Mouse (Mus musculus) kidney, embryonic 14.5 days (tissue): Measurements from ENCODE around the gene Dpp9. TPM values are rescaled to one million over a fixed set of nuclear protein-coding genes. Genes with fewer than 3 reads are reported as not detected.
"Not testable (repeated sequence)": the region's sequence is repeated elsewhere in the genome, so short reads cannot be mapped to it uniquely, and the experiment has no call there.

Experiments used
- ATAC-seq: fragments of 200-750 bp; cut with Nextera tagmentation; 2 replicates; pipeline ENCODE4 v1.8.0; 2017; ENCODE audit warnings: moderate number of reproducible peaks, mild to moderate bottlenecking, moderate TSS enrichment, moderate library complexity; ENCODE audit not compliant: low FRiP score, low TSS enrichment
- H3K27ac ChIP-seq: fragments of 300-500 bp; sonication (generic); 2 replicates; pipeline ENCODE4 v1.5.1; 2014; ENCODE audit warnings: low read depth, mild to moderate bottlenecking, low read length, moderate library complexity, mixed read lengths
- H3K27me3 ChIP-seq: fragments of 300-500 bp; sonication (generic); 2 replicates; pipeline ENCODE4 v1.6.1; 2014; ENCODE audit warnings: mild to moderate bottlenecking, low read length; ENCODE audit not compliant: control insufficient read depth, insufficient read depth
- H3K36me3 ChIP-seq: fragments of 300-500 bp; sonication (generic); 2 replicates; pipeline ENCODE4 v1.6.1; 2014; ENCODE audit warnings: low read length, mixed read lengths; ENCODE audit not compliant: control insufficient read depth, insufficient read depth
- H3K4me1 ChIP-seq: fragments of 300-500 bp; sonication (generic); 2 replicates; pipeline ENCODE4 v1.6.1; 2014; ENCODE audit warnings: low read length, mixed read lengths; ENCODE audit not compliant: control insufficient read depth, insufficient read depth
- H3K4me2 ChIP-seq: fragments of 300-500 bp; sonication (generic); replicated peaks from 2 replicates; pipeline ENCODE4 v1.6.1; 2014; ENCODE audit warnings: low read depth, mild to moderate bottlenecking, low read length
- H3K4me3 ChIP-seq: fragments of 300-500 bp; sonication (generic); 2 replicates; pipeline ENCODE4 v1.5.1; 2014; ENCODE audit warnings: mild to moderate bottlenecking, low read length
- H3K9ac ChIP-seq: fragments of 300-500 bp; sonication (generic); 2 replicates; pipeline ENCODE4 v1.6.1; 2014; ENCODE audit warnings: low read depth, mild to moderate bottlenecking, low read length, moderate library complexity
- H3K9me3 ChIP-seq: fragments of 300-500 bp; sonication (generic); 2 replicates; pipeline ENCODE4 v1.6.1; 2016; ENCODE audit warnings: low read length; ENCODE audit not compliant: control insufficient read depth
- WGBS: fragments of 180-500 bp; shearing (Covaris S2); extraction: QIAGEN DNeasy Blood & Tissue Kit; methylation state at CpG from one replicate; pipeline ENCODE4 v1.1.7; 2014; 5-methylcytosine and 5-hydroxymethylcytosine counted together
- polyA plus RNA-seq: library from polyadenylated mRNA; unstranded; fragments of >200 nt; fragmentation: Nextera tagmentation; extraction: Ambion mirVana; gene quantifications from 2 replicates; pipeline ENCODE4 v1.2.1, GENCODE M21; 2014

Gene Dpp9
- polyA plus RNA-seq, 1 experiment from 2014 or later, result 40.3 TPM

GRCm38 (mm10) chr17:56258269-56258668, 39.6 kb upstream of the Dpp9 start:
- H3K27ac ChIP-seq, H3K27me3 ChIP-seq, ATAC-seq, H3K4me3 ChIP-seq, H3K9ac ChIP-seq, H3K9me3 ChIP-seq, H3K4me2 ChIP-seq: not testable (repeated sequence)
- H3K4me1 ChIP-seq, result peaks cover 20% of the 10 kb centered on the region; the same call in 1 of the 2 replicates
- 93% methylated on average over 19 of the region's 19 CpGs for WGBS
- peaks cover 45% of the 10 kb centered on the region for H3K36me3 ChIP-seq

GRCm38 (mm10) chr17:56257181-56257894, 38.6 kb upstream of the Dpp9 start:
- no peak for ATAC-seq
- H3K27me3 ChIP-seq, result no peaks in the 10 kb centered on the region
- WGBS, result 8% methylated on average over 49 of the region's 58 CpGs
- H3K4me1 ChIP-seq, result peaks cover 20% of the 10 kb centered on the region; the same call in 1 of the 2 replicates
- H3K36me3 ChIP-seq, result peaks cover 35% of the 10 kb centered on the region
- no peaks in the 10 kb centered on the region for H3K9me3 ChIP-seq
- peak overlapping the region; percentile 67 for H3K9ac ChIP-seq
- no peak overlapping the region; the same call in 1 of the 2 replicates for H3K27ac ChIP-seq
- peak overlapping the region; percentile 92 for H3K4me2 ChIP-seq
- H3K4me3 ChIP-seq, result peak overlapping the region; percentile 66

GRCm38 (mm10) chr17:56256239-56256881, 37.7 kb upstream of the Dpp9 start, which contains the start of gene Fem1a:
TSS of gene Fem1a (plus strand) at chr17:56256810.
- ATAC-seq, result peak; percentile 91

GRCm38 (mm10) chr17:56255863-56256238, 37.1 kb upstream of the Dpp9 start:
- Histone ChIP-seq H3K4me3 (peak overlapping the region; percentile 66), H3K4me2 (peak overlapping the region; percentile 80), H3K9ac (peak overlapping the region; percentile 56; the same call in 1 of the 2 replicates), H3K36me3 (peaks cover 23% of the 10 kb centered on the region), H3K27me3 (no peaks in the 10 kb centered on the region), H3K9me3 (no peaks in the 10 kb centered on the region), H3K27ac (peak overlapping the region; percentile 90), H3K4me1 (peaks cover 20% of the 10 kb centered on the region; the same call in 1 of the 2 replicates)
- peak; percentile 93 for ATAC-seq
- WGBS, result under 1% methylated on average over 32 of the region's 32 CpGs

More at GRCm38 (mm10) chr17:56256239-56256881, 37.7 kb upstream of the Dpp9 start, which contains the start of gene Fem1a:
- WGBS, result under 1% methylated on average over 28 of the region's 28 CpGs
- peaks cover 26% of the 10 kb centered on the region for H3K36me3 ChIP-seq
- H3K27ac ChIP-seq, result peak within 1 kb of the TSS; percentile 90
- H3K4me2 ChIP-seq, result peak within 1 kb of the TSS; percentile 92
- H3K4me1 ChIP-seq, result peaks cover 20% of the 10 kb centered on the region; the same call in 1 of the 2 replicates
- peak within 1 kb of the TSS; percentile 67 for H3K9ac ChIP-seq
- no peaks in the 10 kb centered on the region for H3K27me3 ChIP-seq
- no peaks in the 10 kb centered on the region for H3K9me3 ChIP-seq
- H3K4me3 ChIP-seq, result peak within 1 kb of the TSS; percentile 66

- peaks cover 18% of the 10 kb centered on the region for H3K36me3 ChIP-seq
- peak overlapping the region; percentile 11; the same call in 1 of the 2 replicates for H3K4me3 ChIP-seq
- peak overlapping the region; percentile 72 for H3K27ac ChIP-seq
- 21% methylated on average over 9 of the region's 9 CpGs for whole genome bisulfite sequencing
- ATAC-seq, result no peak; the same call in 1 of the 2 replicates
- no peaks in the 10 kb centered on the region for H3K9me3 ChIP-seq
- peak overlapping the region; percentile 80 for H3K4me2 ChIP-seq
- H3K4me1 ChIP-seq, result peaks cover 20% of the 10 kb centered on the region; the same call in 1 of the 2 replicates
- H3K27me3 ChIP-seq, result no peaks in the 10 kb centered on the region
- 0 out of 2 replicates have a peak overlapping the region, but pooled peaks have one; percentile 56 for H3K9ac ChIP-seq
These were observed 36.7 kb upstream of the Dpp9 start for GRCm38 (mm10) chr17:56255429-56255828.

- no peak overlapping the region for H3K4me3 ChIP-seq
- WGBS, result 92% methylated on average over 4 of the region's 4 CpGs
These were observed 36.0 kb upstream of the Dpp9 start for GRCm38 (mm10) chr17:56254695-56255094.

GRCm38 (mm10) chr17:56251136-56251829, 32.6 kb upstream of the Dpp9 start:
- Histone ChIP-seq H3K36me3 (no peaks in the 10 kb centered on the region), H3K9me3 (no peaks in the 10 kb centered on the region), H3K4me3 (no peak overlapping the region), H3K4me1 (no peaks in the 10 kb centered on the region), H3K9ac (no peak overlapping the region), H3K4me2 (0 out of 2 replicates have a peak overlapping the region, but pooled peaks have one; percentile 8), H3K27ac (no peak overlapping the region), H3K27me3 (no peaks in the 10 kb centered on the region)
- ATAC-seq, result no peak
- 26% methylated on average over 6 of the region's 6 CpGs for WGBS

More at GRCm38 (mm10) chr17:56254695-56255094, 36.0 kb upstream of the Dpp9 start:
- Histone ChIP-seq H3K9me3 (no peaks in the 10 kb centered on the region), H3K4me1 (peaks cover 13% of the 10 kb centered on the region; the same call in 1 of the 2 replicates), H3K27me3 (no peaks in the 10 kb centered on the region), H3K9ac (no peak overlapping the region), H3K27ac (no peak overlapping the region), H3K36me3 (peaks cover 11% of the 10 kb centered on the region), H3K4me2 (no peak overlapping the region)
- no peak; the same call in 1 of the 2 replicates for ATAC-seq

GRCm38 (mm10) chr17:56245608-56246007, 26.9 kb upstream of the Dpp9 start:
- Histone ChIP-seq H3K36me3 (no peaks in the 10 kb centered on the region), H3K4me2 (no peak overlapping the region), H3K9ac (no peak overlapping the region), H3K4me1 (no peaks in the 10 kb centered on the region), H3K27me3 (peaks cover 5% of the 10 kb centered on the region; the same call in 1 of the 2 replicates), H3K4me3 (no peak overlapping the region), H3K9me3 (no peaks in the 10 kb centered on the region), H3K27ac (no peak overlapping the region)
- WGBS, result 67% methylated on average over 7 of the region's 7 CpGs
- ATAC-seq, result no peak
